Mouse (Mus musculus): ENCODE data around the gene Espnl.
A peak's percentile ranks its signal among the peaks of the same experiment; 100 is the strongest.

Espnl gene

GRCm38 (mm10) chr1:91321760-91322438 lies at the start of gene Espnl:
TSS of gene Espnl (plus strand) at chr1:91322075.
- no peak for DNase-seq (ENCODE audit: low spot score)

GRCm38 (mm10) chr1:91272260-91272659 lies 49.6 kb upstream of the Espnl start:
- DNase-seq (ENCODE audit: low spot score) = no peak

- DNase-seq (ENCODE audit: low spot score) = no peak
These were observed 45.3 kb upstream of the Espnl start for GRCm38 (mm10) chr1:91276581-91276980.

- DNase-seq (ENCODE audit: low spot score) = no peak
These were observed 44.4 kb upstream of the Espnl start for GRCm38 (mm10) chr1:91277480-91277879.

GRCm38 (mm10) chr1:91278410-91279119 lies 43.3 kb upstream of the Espnl start:
- no peak for DNase-seq (ENCODE audit: low spot score)

- no peak for DNase-seq (ENCODE audit: low spot score)
These were observed 42.7 kb upstream of the Espnl start for GRCm38 (mm10) chr1:91279126-91279525.

- no peak for DNase-seq (ENCODE audit: low spot score)
These were observed 39.3 kb upstream of the Espnl start for GRCm38 (mm10) chr1:91282582-91282981.

- no peak for DNase-seq (ENCODE audit: low spot score)
These were observed 32.5 kb upstream of the Espnl start for GRCm38 (mm10) chr1:91289375-91289774.

GRCm38 (mm10) chr1:91292101-91292825 lies 29.6 kb upstream of the Espnl start:
- no peak for DNase-seq (ENCODE audit: low spot score)

GRCm38 (mm10) chr1:91295544-91295943 lies 26.3 kb upstream of the Espnl start:
- no peak for DNase-seq (ENCODE audit: low spot score)

- peak; percentile 95 for DNase-seq (ENCODE audit: low spot score)
These were observed 23.8 kb upstream of the Espnl start, which contains the start of gene Scly for GRCm38 (mm10) chr1:91297799-91298744. TSS of gene Scly (plus strand) at chr1:91298338.

GRCm38 (mm10) chr1:91299026-91299706 lies 22.7 kb upstream of the Espnl start:
- no peak for DNase-seq (ENCODE audit: low spot score)

- no peak for DNase-seq (ENCODE audit: low spot score)
These were observed 22.0 kb upstream of the Espnl start for GRCm38 (mm10) chr1:91299707-91300426.

GRCm38 (mm10) chr1:91301206-91301920 lies 20.5 kb upstream of the Espnl start:
- no peak for DNase-seq (ENCODE audit: low spot score)

GRCm38 (mm10) chr1:91302021-91302420 lies 19.9 kb upstream of the Espnl start:
- no peak for DNase-seq (ENCODE audit: low spot score)

- no peak for DNase-seq (ENCODE audit: low spot score)
These were observed 17.3 kb upstream of the Espnl start for GRCm38 (mm10) chr1:91304621-91305020.

- no peak for DNase-seq (ENCODE audit: low spot score)
These were observed 12.3 kb upstream of the Espnl start for GRCm38 (mm10) chr1:91309366-91310085.

GRCm38 (mm10) chr1:91312273-91312672 lies 9.6 kb upstream of the Espnl start:
- no peak for DNase-seq (ENCODE audit: low spot score)

GRCm38 (mm10) chr1:91313251-91313650 lies 8.6 kb upstream of the Espnl start:
- DNase-seq (ENCODE audit: low spot score) = no peak
